Mouse (Mus musculus): ENCODE data around the gene Cxcr1. TPM values are rescaled to one million over a fixed set of nuclear protein-coding genes. Genes with fewer than 3 reads are reported as not detected.

Gene Cxcr1
- polyA plus RNA-seq (2012; ENCODE audit: low replicate concordance) = not detected in 2 replicates

GRCm38 (mm10) chr1:74194445-74194844 is at the start of gene Cxcr1:
Gene Cxcr1, minus strand, starts transcription at chr1:74194631.

GRCm38 (mm10) chr1:74235938-74236589 is 41.6 kb upstream of the Cxcr1 start, which contains the start of gene Arpc2:
Gene Arpc2, plus strand, starts transcription at chr1:74236084.

GRCm38 (mm10) chr1:74153461-74154184 is 40.8 kb downstream of the Cxcr1 start, which contains the start of gene Cxcr2:
Gene Cxcr2, plus strand, starts transcription at chr1:74153989.

Other genes with a start within 250 kb of the Cxcr1 start
- 43.8 and 60.2 TPM in 2 replicates for gene Tns1, start 70.2 kb downstream of the Cxcr1 start, polyA plus RNA-seq (2012; ENCODE audit: low replicate concordance)
- gene Rufy4, start 69.1 kb downstream of the Cxcr1 start, polyA plus RNA-seq (2012; ENCODE audit: low replicate concordance) = not detected in 2 replicates
- 0.41 and 0.65 TPM in 2 replicates for gene Cxcr2, start 40.6 kb downstream of the Cxcr1 start, polyA plus RNA-seq (2012; ENCODE audit: low replicate concordance)
- 420 and 983 TPM in 2 replicates for gene Arpc2, start 41.5 kb upstream of the Cxcr1 start, polyA plus RNA-seq (2012; ENCODE audit: low replicate concordance)
- not detected in 2 replicates for gene Gpbar1, start 83.9 kb upstream of the Cxcr1 start, polyA plus RNA-seq (2012; ENCODE audit: low replicate concordance)
- gene Aamp, start 90.1 kb upstream of the Cxcr1 start, polyA plus RNA-seq (2012; ENCODE audit: low replicate concordance) = 128 and 183 TPM in 2 replicates
- gene Pnkd, start 90.3 kb upstream of the Cxcr1 start, polyA plus RNA-seq (2012; ENCODE audit: low replicate concordance) = 42.6 and 93.9 TPM in 2 replicates
- 140 and 267 TPM in 2 replicates for gene Tmbim1, start 111.0 kb upstream of the Cxcr1 start, polyA plus RNA-seq (2012; ENCODE audit: low replicate concordance)
- 0.09 TPM in 1 of 2 replicates, not detected in the other for gene Catip, start 167.5 kb upstream of the Cxcr1 start, polyA plus RNA-seq (2012; ENCODE audit: low replicate concordance)
- 46.8 and 89.8 TPM in 2 replicates for gene Slc11a1, start 180.6 kb upstream of the Cxcr1 start, polyA plus RNA-seq (2012; ENCODE audit: low replicate concordance)
- gene Ctdsp1, start 196.9 kb upstream of the Cxcr1 start, polyA plus RNA-seq (2012; ENCODE audit: low replicate concordance) = 209 and 292 TPM in 2 replicates
- gene Vil1, start 214.7 kb upstream of the Cxcr1 start, polyA plus RNA-seq (2012; ENCODE audit: low replicate concordance) = not detected in 2 replicates

Measured in leukemia stem cell, adult 10-12 weeks (primary cell).